Mouse (Mus musculus) layer of hippocampus, postnatal 25 days (tissue): ENCODE measurements around the gene Kazn. TPM values are rescaled to one million over a fixed set of nuclear protein-coding genes. Genes with fewer than 3 reads are reported as not detected.

Experiments
- DNase-seq, 2 experiments: peaks; one replicate each; pipeline ENCODE4 v3.0.0; 2022; ENCODE audit warnings: mixed read lengths in 2 of 2, low spot score in 1 of 2; ENCODE audit errors: extremely low spot score in 1 of 2
- total RNA-seq, 2 experiments: library from RNA; stranded (reverse); gene quantifications; 2 replicates each; pipeline ENCODE4 v1.2.3; 2021

The Kazn gene
- total RNA-seq, 2 experiments from 2014 or later = 47.6 to 50.8 TPM

DNA sequence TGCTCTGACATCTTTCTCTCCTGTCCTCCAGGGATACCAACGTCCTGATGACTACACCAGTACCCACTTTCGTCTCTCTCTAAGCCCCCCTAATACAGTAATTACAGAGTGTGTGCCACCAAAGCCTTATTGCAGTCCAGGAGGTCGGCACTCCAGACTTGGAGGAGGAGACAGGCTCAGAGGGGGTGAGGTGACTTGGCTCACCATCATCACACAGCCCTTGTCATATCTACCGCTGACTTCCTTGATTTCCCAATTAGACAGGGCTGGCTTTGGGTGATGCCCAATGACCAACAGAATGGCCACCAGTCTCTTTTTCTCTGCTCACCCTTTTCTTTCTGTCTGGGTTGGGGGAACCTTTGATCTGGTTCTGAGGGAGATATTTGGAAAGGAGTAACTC is 156.5 kb downstream of the Kazn start:
- no peak for DNase-seq

DNA sequence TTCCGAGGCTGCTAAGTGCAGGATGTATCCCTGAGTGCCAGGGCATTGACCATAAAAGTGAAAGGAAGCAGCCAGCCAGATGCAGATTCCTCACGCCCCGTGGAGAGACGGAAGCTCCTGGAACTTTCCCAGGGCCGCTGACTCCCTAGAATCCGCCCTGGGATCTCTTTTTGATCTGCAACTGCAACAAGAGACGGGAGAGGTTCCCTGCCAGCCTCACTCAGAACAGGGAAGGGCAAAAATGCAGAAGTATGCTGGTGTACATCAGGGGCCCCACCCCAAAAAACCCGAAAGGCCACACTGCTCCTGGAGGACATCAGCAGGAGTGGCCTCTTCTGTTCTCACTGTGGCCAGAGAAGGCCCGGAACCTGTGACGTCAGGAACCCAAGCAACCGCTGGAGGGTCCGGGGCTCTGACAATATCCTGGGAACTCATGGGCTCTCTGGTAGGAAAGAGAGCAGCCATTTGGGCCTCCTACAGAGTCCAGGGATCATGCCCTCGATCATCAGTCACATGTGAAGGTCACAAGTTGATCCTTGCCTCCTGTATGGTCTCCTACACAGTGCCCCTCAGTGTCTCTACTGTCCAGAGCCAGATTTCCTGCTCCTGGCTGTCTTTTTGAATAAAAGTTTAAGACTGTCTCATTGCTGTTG is 157.4 kb downstream of the Kazn start:
- no peak for DNase-seq

DNA sequence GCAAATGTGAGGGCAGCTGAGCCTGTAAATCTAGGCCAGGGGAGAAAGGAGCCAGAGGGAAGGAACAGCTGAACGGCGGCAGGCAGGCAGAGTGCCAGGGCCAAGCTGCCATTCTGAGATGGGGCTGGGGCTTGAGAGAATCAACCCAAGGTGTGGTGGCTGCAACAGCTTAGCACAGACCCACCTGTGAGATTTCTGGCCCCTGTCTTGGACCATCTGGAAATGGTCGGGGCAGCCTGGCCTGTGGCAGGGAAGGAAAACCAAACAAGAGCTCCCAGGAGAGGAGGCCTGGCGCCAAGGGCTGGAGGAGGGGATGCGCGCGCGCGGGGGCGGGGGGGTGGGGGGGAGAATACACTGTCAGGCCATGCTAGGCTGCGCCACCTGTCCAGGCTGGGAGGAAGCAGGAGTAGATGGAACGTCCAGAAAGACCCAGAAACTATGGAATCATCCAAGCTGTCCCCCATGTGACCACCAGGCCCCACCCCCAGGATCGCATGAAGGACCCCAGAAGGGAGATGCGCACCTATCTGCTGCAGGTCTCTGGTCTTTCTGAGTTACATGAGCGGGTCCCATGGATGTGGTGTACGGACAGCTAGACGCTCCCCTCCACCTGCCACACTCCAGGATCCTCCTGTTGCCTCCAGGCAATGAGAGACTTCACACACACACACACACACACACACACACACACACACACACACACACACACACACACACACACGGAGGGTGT is 158.1 kb downstream of the Kazn start:
- DNase-seq = peak; percentile 28 to 53

DNA sequence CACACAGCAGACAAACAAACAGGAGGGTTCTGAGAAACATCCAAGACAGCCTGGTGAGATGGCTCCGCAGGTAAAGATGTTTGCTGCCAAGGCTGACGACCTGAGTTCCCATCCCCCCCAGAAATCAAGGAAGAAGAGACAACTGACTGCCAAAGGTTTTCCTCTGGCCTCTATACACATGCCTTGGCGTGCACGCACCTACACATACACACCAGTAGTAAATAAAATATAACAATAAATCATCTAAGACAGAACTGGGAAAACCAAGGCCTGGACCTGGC is 158.8 kb downstream of the Kazn start:
- DNase-seq = no peak

DNA sequence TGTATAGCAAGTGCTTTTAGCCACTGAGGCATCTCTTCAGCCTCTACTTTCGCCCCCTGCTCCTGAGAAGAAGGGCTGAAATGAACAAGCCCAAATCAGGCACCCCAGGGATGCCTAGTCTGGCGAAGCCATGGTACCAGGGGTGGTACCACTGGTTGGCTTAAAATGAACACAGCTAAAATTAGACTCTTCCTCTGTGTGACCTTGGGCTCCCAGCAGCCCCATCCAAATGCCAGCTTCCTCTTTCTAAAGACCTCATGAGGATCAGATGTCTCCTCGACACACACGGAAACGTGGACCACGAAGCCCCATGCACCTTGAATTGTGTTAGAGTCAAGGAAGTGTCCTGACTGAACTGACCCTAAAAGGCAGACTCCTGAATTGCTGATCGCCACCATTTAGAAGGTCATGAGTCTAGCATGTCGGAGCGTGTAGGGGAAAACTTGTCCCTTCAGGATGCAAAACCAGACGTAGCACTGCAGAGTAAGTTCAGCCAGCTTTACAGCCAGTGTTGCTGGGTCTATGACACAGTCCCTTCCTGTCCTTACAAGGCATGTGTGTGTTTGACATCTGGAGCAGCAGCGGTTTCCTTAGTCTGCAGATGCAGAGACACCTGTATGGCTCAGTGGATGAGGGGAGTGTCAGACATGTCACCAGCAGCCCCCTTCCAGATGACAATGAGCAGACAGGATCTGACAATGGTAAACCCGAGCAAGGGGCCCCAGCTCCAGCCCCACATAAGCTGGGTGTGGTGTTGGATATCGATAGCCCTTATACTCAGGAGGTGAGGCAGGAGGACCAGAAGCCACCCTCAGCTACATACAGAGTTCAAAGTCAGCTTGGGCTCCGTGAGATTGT is 159.3 kb downstream of the Kazn start:
- no peak for DNase-seq

DNA sequence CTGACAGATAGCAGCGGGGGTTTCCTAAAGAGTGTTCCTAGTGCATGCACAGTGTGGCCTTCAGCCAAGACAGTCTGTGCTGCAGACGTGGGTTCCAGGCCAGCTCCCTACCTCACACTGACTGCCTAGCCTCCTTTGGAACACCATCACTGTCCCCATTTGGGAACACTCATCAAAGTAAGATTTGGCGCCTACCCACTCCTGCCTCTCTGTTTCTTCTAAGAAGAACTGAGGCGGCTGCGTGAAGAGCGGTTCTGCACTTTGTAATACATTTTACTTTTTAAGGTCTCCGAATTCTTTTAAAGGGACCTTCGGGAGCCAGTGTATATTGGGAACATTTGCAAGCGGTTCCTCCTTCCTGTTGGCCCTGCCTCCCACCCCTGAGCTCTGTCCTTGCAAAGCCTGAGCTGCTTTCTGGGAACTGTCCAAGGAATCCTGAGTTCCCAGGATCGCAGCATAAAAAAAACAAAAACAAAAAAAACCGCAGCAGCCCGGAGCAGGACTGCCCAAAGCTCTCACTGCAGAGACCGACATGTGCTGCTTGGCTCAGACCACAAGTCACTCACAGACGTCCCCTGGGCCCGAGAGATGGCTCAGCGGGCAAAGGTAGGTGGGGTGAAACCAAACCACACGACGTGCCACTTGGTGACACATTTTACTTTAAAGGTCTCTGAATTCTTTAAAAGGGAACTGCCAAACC is 161.5 kb downstream of the Kazn start:
- DNase-seq = no peak

- DNase-seq = no peak
These were observed 162.3 kb downstream of the Kazn start for GRCm38 (mm10) chr4:142076883-142077282.

GRCm38 (mm10) chr4:142075931-142076330 is 163.3 kb downstream of the Kazn start:
- DNase-seq = no peak

- DNase-seq = no peak
These were observed 165.0 kb downstream of the Kazn start for GRCm38 (mm10) chr4:142074060-142074732.

- DNase-seq = no peak
These were observed 167.8 kb downstream of the Kazn start for GRCm38 (mm10) chr4:142071243-142071991.

DNA sequence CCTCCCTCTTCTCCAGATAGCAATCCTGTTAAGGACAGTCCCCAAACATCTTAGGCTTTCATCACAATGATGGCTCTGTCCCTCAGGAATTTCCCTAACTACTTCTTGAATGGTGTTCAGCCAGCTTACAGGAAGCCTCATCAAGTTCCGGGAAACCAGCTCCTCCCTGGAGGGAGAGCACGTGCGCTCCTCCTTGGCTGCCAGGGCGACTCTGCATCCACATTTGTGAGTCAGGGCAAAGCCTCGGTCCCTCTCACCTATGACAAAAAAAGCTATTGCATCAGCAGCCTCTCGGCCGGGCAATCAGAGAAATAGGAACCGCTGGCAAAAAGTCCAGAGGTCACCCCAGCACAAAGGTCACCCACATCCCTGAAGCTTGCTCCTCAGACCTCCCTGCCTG is 168.4 kb downstream of the Kazn start:
- DNase-seq = no peak

GRCm38 (mm10) chr4:142068899-142069812 is 170.0 kb downstream of the Kazn start:
- no peak for DNase-seq

DNA sequence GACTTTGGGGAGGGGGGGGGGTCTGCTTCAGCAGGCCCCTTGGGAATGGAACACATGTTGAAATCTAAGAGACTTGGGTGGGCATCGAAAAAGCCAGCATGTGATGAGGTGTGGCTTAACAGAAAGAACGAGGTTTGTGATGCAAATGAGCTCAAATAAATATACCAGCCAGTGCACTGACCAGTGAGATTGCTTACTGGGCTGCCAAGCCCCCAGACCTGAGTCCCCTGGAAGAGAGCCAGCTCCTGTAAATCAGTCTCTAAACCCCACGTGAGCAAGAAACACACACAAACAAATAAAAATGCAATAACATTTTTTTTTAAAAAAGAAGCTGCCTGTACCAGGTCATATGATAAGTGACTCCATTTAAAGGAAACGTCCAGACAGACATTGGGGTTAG is 172.6 kb downstream of the Kazn start:
- DNase-seq = no peak

DNA sequence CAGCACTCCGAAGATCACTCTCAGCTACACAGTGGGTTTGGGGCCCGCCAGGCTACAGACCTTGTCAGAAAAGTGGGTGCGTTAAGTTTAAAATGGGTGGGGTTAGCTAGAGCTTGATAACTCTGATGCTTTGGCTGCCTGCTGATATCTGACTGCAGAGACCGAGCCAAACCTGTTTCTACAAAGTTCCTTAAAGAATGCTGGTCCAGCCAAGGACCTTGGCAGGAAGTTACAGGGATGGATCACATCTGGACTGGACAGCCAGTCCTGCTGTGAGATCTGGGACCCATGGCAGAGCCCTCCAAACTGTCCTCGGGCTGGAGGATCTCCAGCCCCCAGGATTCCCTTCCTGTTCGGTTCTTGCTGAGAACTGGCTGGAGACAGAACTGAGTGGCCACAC is 173.4 kb downstream of the Kazn start:
- DNase-seq = no peak

- no peak for DNase-seq
These were observed 173.9 kb downstream of the Kazn start for GRCm38 (mm10) chr4:142065270-142065669.

- no peak for DNase-seq
These were observed 174.5 kb downstream of the Kazn start for GRCm38 (mm10) chr4:142064582-142065228.

DNA sequence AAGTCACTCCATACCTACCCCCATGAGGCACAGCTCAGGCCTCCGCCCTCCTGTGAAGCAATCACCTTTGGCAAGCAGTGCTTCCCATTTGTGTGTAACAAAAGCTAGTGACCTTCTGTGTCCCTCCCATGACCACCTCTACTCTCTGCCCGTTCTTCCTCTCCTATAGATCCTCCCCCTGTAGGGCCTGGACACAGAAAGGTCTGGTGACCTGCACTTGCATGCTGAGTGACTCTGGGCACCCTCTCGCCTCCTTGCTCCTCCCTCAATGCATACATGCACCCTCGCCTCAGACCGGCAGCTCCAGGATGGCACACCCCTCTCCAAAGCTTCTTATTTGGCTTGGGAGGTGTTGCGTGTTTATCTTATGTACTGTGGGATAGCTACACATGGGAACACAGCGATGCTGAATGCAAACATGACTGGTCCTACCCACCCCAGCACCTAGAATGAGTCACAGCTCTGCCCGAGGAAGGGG is 176.1 kb downstream of the Kazn start:
- no peak for DNase-seq
